Mouse (Mus musculus) cerebellum, adult 11-12 months (tissue): ENCODE data around the gene Ankrd55.

ENCODE experiments used
- DNase-seq: peaks from one replicate; pipeline ENCODE4 v3.0.0; 2022

Gene Ankrd55

GRCm38 (mm10) chr13:112346031-112346430, 57.8 kb downstream of the Ankrd55 start:
- no peak for DNase-seq

DNA sequence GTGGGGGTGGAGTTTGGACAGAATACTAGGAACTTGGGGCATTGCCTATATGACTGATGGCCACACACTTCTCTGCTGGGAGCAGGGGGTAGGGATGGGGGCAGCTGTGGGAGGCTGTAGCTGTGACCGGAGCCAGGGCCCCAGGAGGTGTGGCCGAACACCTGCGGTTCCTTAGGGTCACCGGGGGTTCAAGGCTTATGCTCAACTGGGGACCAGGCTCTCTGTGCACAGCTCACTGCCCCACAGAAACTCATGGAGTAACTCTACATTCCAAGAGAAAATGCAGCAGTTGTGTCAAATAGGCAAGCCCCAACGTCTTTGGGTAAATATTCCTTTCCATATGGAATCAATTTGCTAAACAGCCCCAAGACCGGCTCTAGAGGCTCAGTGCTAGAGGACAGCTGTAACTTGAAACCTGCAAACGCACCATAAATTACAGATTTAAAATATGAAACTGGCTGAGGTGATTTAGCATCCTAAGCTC, 58.5 kb downstream of the Ankrd55 start:
- no peak for DNase-seq

DNA sequence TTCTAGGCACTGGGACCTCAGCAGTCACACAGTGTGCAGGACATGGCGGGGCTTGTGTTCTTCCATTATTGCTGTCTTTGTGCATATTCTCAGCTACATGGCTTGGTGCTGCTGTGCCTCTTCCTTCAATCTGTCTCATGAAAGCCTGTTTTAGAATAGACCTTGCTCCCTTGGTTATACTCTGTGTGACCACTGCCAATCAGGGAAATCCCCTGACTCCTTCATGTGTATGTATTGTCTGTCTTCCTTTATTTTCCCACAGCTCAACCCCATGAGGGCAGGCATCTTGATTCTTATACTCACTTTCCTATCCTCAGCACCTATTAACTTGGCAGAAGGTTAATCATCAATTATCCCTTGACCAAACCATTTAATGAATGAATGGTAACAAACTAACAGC, 60.0 kb downstream of the Ankrd55 start:
- DNase-seq, result no peak

DNA sequence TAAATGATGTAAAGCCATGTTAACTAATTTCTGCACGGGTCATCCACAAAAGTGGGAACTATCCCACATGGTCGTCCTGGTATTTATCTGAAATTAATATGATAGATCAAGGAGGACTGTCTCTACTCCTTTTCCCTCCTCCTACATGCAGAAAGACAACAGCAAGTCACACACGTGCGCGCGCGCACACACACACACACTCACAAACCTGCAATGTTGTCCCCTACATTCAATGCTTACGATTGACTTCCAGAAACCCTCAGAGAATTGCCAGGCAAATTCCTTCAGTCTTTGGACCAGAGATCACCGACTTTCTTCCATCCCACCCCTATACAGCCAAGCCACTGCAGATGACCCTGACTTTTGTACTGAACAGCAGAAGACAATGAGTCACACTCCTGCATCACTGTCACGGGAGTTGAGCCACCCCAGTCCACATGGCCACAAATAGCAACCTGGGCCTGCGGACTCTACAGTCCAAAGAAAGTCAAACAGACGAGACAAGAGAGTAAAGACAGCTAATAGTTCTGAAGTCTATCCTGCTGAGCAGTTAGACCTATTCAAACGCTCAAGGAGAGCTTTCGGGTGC, 60.7 kb downstream of the Ankrd55 start:
- DNase-seq, result no peak

- no peak for DNase-seq
Observed at GRCm38 (mm10) chr13:112349500-112349899, 61.2 kb downstream of the Ankrd55 start.

- DNase-seq, result no peak
Observed at GRCm38 (mm10) chr13:112351943-112352342, 63.7 kb downstream of the Ankrd55 start.

DNA sequence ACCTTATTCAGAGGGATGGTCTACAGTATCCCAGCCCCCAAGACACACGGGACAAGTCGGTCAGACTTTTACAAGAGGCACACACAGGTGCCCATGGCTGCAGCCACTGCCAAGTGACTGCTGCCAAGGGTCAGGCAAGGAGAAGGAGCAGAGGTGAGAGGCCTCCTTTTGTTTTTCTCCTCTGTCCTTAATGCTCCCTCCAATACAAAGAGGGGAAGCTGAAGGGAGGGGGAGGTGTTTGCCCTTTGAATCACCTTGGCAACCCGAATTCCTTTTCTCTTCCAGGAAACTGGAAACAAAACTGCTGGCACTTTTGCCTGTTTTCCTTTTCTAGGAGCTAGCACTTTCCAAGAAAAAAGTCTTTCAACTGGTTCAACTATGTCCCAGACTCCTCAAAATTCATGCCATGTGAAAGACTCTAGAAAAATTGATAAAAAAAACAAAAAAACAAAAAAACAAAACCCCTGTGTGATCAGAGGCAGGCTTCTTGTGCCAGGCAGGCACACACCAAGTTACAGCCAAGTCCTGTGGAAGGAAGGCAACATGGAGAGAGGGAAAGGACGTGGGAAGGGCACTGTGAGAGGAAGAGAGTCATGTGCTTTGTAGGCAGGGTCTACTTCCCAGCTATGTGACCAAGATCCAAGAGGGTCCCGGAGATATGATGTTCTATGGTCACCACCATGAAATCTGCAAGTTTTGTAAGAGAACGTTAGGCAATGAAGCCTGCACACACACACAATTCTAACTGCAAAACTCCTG, 66.0 kb downstream of the Ankrd55 start:
- no peak for DNase-seq

GRCm38 (mm10) chr13:112354958-112355357, 66.7 kb downstream of the Ankrd55 start:
- no peak for DNase-seq

DNA sequence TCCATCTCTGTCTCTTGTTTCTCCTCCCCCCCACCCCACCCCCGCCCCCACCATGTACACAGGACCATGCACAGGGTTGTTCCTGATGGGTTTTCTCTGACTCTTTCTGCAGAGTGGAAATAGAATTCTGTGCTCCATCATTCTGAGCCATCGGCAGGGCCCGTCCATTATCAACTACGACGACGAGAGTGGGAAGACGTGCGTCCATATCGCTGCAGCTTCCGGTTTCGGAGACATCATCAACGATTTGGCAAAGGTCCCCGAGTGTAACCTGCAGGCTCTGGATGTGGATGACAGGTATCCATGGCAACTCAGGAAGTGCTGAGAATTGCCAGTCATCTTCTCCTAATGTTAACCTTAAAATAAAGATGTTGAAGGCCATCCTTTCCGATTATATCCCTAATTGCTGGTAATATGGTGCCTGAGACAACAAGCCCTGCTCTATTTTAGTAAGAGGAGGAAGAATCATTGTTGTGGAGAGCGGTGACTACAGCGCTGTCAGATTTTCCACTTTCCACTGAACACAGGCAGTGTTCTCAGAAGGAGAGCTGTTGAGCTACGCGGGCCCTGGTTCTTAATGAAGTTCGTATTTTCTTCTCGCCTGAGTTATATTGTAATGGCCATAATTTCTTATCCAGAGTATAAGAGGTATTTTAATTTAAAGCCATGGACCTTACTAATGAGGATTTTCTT, 67.7 kb downstream of the Ankrd55 start:
- no peak for DNase-seq

- DNase-seq, result no peak
Observed at GRCm38 (mm10) chr13:112361575-112361974, 73.3 kb downstream of the Ankrd55 start.

DNA sequence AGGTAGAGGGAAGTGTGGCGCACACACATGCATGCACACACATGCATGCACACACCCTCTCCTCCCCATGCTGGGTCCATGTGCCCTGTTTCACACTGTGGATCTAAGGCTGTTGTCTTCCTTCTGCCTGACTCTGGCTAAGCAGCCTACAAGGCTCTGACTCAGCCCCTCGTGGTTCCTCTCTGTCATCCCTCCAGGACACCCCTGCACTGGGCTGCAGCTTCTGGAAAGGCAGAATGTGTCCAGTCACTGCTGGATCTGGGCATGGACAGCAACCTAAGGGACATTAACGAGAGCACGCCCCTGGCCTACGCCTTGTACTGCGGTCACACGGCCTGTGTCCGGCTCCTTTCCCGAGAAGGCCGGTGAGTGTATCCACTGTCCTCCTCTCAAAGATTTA, 75.0 kb downstream of the Ankrd55 start:
- no peak for DNase-seq

DNA sequence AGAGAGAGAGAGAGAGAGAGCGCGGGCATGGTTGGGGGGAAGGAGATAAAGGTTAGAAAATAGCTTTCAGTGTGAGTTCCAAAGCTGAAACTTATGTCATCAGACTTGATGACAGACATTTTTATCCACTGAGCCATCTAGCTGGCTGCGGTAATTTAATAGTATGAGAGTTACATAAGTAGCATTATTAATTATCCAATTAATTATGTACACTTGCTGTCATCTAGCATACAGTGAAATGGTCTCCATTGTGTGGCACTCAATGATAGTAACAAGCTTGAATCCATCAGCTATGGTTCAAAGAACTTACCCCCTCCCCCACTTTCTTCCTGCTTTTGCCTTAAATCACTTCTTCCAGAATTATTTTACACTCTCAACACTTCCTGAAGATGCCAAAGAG, 75.5 kb downstream of the Ankrd55 start:
- DNase-seq, result no peak

DNA sequence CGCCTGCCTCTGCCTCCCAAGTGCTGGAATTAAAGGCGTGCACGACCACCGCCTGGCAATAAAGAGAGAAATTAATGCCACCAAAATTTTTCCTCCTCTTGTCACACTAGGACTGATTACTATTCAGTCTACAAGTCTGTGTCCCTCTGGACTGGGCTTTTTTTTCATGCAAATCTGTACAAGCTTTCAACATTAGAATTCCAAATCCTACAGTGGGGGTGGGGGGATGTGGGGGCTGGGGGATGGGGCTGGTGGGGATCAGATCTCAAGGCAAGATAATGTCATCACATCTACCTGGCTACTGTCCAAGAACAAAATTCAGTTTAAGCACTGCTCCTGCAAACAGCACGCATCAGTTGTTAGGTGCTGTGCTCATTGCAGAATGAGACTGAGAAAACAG, 76.4 kb downstream of the Ankrd55 start:
- DNase-seq, result no peak

GRCm38 (mm10) chr13:112365303-112365702, 77.1 kb downstream of the Ankrd55 start:
- no peak for DNase-seq

DNA sequence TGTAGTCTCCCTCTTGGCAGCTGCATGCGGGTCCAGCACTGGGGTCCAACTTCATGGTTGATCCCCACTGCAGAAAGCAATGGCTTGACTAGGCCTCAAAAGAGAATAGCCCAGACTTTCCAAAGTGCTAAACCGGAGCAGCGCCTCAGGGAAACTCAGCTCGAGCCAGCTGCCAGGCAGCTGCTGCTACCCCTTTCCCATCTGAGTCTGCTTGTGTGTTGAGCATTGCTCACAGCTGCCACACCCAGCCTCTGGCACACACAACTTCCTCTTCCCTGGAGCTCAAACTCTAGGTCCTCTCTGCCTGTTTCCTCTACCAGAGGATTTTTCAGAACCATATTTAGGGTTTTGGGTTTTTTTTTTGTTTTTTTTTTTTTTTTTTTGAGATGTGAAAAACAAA, 77.5 kb downstream of the Ankrd55 start:
- DNase-seq, result no peak

- DNase-seq, result no peak
Observed at GRCm38 (mm10) chr13:112366321-112367029, 78.2 kb downstream of the Ankrd55 start.

- DNase-seq, result no peak
Observed at GRCm38 (mm10) chr13:112371729-112372128, 83.5 kb downstream of the Ankrd55 start.

DNA sequence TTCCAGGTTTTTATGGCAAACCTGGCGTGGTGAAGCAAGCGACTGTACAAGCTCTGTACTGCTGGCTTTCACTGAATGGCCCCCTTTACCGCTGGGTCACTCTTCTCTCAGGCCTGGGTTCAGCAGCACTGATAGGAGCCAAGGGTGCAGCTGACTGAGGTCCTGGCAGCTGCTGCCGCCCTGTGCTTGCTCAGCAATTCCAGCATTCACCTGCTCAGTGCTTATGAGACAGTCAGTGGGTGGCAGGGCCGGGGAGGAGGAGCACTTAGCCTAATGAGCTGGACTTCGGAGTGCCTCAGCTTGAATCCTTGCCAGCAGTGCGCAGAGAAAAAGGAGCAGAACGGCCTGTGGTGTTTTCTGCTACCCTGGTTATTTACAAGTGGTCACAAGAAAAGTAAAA, 87.5 kb downstream of the Ankrd55 start:
- DNase-seq, result no peak

DNA sequence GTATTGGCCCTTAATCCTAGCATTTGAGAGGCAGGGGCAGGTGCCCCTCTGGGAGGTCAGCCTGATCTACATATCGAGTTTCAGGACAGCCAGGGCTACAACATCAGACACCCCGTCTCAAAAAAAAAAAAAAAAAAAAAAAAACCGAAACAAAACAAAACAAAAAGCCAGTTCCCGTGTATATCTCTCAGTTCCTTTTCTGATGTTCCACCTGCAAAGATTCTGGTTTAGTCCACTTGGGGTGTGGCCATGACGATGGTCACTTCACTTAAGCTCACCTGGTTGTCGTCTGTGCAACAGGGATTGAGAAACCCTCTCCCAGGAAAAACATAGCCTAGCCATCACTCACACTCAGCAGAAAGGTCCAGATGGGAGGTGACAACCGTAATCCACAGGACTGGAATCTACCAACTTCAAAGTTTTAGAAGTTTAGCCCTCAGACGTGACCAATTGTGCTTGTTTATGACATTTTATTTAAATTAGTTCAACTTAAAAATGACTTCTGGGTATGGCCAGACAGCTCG, 90.6 kb downstream of the Ankrd55 start:
- no peak for DNase-seq

- DNase-seq, result no peak
Observed at GRCm38 (mm10) chr13:112381476-112381875, 93.2 kb downstream of the Ankrd55 start.

- DNase-seq, result no peak
Observed at GRCm38 (mm10) chr13:112382457-112382856, 94.2 kb downstream of the Ankrd55 start.

- no peak for DNase-seq
Observed at GRCm38 (mm10) chr13:112382956-112383355, 94.7 kb downstream of the Ankrd55 start.
